Mouse (Mus musculus) lung, postnatal 0 days (tissue): Measurements from ENCODE around the gene Sirt1.

Source experiments
- CTCF ChIP-seq: IDR thresholded peaks from 2 replicates; pipeline ENCODE4 v1.5.1; 2016; ENCODE audit warnings: antibody characterized with exemption, mild to moderate bottlenecking
- EP300 ChIP-seq: IDR thresholded peaks from 2 replicates; pipeline ENCODE4 v1.6.1; 2016; ENCODE audit warnings: antibody characterized with exemption, mild to moderate bottlenecking, control low read depth

DNA sequence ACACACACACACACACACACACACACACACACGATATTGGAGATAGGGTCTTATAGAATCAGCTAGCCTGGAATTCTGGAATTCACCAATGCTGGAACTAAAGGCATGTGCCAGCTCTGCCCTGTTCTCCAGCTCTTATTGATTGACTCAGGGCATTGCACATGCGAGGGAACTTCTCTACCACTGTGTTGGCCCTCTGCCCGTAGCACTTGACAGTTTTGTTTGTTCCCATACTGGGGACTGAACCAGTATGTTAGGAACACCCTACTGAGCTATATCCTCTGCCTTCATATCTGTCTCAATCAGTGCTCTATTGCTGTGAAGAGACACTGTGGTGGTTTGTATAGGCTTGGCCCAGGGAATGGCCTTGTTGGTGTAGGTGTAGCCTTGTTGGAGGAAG is 13.5 kb downstream of the Sirt1 start:
- TF ChIP-seq EP300 (no peak), CTCF (no peak)
